Mouse (Mus musculus): Measurements from ENCODE around the gene Smarca2.

Smarca2 gene

DNA sequence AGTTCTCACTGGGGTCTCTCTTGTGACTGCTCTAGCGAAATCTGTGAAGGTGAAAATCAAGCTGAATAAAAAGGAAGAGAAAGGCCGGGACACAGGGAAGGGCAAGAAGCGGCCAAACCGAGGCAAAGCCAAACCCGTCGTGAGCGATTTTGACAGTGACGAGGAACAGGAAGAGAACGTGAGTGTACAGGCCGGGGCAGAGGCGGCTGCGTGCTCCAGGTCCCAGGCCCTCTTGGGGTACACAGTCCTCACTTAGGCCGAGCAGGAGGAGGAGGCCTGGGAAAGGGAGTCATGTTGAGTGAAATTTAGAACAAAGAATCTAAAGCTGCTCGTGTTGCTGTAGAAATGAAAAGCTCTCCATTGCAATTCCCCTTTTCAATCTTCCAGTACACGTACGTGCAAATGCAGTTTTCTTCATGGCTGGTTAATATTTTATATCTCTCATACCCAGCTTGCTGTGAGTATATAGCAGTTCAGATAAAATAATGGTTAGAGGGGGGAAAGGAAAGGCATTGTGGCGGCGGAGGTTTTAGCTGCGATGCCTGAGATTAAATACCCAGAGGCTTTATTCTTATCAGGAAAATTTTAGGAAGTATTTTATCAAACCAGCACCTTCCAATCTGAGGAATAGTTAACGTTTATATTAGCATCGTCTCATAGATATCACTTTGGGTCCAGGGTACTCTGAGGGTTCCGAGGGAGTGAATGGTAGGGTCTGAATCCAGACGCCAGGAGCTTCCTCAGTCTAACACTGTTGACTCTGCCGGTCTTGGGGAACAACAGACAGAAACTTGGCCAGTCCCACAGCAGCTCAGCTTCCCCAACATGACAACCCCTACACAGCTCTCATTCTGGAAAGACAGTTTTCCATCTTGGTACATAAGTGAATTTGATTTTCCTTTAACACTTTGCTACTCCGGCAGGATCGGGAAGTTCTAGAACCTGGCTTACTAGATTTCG lies 171.5 kb downstream of the Smarca2 start:
- no peak for DNase-seq (ENCODE audit: low read depth, low spot score)

DNA sequence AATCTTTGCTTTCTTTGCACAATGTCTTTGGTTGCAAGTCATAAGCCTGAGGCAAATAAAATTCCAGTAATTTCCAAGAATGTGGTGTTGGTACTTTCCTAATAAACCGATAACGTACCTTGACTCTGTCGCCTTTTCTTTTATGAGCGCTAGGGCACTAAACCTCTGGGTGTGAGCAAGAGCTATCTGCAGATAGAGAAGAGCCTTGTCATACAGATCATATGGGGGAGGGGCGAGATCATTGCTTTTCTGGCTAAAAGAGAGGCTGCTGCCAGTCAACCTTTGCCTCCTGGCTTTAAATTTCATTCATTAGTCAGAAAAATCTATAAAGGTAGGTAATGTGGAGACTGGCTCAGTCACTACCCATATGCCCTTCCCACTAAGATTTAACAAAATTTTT lies 173.3 kb downstream of the Smarca2 start:
- no peak for DNase-seq (ENCODE audit: low read depth, low spot score)

DNA sequence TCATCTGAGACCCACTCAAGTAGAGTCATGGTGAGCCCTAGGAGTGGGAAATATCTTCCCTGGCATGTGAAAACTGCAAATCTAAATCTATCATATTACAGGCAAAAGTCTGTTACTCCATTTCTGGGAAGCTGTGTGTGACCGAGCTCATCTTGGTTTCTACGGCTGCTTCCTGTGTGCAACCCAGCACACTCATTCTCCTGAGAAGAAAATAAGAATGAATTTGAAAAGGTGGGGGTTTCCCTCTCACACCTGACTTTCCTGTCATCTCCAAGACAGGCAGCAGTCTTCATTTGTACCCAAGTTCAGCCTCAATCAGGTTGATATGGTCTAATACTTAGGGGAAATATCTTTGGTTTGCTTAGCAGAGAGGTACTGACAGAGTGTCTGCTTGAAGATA lies 176.4 kb downstream of the Smarca2 start:
- no peak for DNase-seq (ENCODE audit: low read depth, low spot score)

DNA sequence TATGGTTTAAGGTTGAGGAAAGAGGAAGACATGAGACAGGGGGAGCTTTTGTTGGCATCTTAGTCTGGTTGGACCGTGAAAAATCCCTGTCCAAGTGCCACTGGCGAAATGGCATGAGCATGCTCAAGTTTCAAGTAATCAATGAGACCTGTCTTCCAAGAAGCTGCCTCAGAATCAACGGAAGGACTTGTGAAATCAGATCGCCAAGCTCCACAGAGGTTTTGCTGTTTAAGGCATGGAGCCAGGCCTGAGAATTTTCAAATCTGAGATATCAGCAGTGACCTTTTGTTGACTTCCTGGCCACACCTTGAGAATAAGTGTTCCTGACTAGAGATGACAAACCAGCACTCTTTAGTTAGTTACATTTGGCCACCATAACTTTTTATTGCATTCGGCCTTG lies 183.6 kb downstream of the Smarca2 start:
- DNase-seq (ENCODE audit: low read depth, low spot score): no peak

DNA sequence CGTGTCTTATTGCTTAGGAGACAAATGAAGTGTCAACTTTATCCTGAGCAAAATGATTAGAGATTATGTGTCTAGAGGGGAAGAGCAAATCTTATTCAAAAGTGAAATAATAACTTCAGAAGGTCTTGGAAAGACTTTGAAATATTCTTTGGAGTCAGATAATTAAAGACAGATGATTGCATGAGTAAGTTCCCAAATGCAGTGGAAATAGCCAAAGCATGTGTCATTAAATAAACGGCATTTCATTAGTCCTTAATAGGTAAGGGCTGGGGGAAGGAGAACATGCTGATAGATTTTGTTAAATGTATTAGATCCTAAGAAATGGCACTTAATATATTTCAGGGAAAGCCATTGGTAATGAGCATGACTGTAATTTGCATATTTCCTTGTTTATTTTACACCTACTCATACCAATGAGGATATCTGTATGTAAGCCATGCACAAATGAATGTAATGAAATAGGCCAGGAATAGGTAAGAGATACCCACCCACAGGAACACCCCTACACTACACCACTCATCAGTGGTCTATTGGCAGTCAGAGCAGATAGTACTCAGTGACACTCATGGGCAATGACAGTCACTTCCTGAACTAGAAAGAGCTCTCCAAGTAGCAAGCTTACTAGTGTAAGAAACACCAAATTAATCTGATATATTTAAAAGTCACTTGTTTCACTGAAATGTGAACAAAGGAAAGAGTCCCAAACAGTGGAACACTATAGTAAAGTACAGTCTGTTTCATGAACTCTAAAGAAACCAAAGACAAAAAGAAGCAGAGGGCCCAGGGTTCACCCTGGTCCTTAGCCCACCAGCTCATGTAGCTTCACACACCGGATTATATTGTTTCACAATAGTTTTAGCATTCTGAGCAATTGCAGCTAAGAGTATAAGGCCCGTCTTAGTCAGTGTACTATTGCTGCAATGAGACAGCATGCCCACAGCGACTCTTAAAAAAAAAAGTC lies 185.8 kb downstream of the Smarca2 start:
- no peak for DNase-seq (ENCODE audit: low read depth, low spot score)

DNA sequence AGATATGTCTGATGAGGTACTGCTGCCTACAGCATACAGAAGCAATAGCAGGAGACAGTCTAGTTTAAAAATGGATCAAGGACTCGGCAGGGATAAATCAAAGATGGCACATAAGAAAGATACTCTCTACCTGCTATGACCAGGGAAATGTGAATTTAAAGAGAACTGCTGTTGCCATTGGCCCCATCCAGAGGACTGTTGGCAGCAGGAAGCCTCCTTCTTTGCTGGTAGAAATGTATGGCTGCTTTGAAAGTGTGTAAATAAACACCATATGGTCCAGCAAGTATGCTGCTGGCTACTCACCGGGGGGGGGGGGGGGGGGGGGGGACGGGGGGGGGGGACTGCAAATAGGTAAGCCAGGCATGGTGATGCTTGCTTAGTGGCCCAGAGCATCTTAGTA lies 189.5 kb downstream of the Smarca2 start:
- DNase-seq (ENCODE audit: low read depth, low spot score): no peak

DNA sequence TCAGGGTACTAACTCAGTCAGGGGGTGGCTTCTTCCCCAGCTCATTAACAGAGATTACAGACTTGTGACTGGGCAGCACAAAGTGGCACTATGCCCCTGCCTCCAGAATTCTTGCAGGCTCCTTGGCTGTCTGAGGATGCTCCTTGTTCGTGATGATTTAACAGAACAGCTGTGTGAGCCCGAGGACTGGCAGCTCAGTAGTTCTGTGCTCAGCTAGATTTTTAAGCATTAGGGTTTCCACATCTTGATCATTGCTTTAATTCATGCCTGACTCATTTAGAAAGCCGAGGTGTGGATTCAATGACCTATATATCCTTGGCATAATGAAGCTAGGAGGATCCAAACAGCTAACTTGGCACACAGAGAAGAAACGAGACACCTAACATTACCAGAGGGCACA lies 191.2 kb downstream of the Smarca2 start:
- no peak for DNase-seq (ENCODE audit: low read depth, low spot score)

DNA sequence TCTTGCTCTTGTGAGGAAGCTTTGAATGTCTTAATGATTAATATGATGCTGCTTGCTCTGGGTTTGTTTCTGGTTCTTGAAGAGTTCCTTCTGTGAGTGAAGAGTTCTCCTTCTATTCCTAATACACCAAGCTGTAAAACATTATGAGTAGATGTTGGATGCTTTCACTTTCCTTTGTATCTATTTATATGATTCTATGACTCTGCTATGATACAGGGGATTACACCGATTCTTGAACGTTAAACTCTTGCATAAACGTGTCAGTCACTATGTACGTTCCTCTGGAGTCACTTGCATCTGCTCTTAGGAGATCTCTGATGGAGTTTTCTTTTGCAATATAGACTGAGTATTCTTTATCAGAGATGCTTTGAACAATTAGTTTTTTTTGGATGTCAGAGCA lies 199.6 kb downstream of the Smarca2 start:
- no peak for DNase-seq (ENCODE audit: low read depth, low spot score)

DNA sequence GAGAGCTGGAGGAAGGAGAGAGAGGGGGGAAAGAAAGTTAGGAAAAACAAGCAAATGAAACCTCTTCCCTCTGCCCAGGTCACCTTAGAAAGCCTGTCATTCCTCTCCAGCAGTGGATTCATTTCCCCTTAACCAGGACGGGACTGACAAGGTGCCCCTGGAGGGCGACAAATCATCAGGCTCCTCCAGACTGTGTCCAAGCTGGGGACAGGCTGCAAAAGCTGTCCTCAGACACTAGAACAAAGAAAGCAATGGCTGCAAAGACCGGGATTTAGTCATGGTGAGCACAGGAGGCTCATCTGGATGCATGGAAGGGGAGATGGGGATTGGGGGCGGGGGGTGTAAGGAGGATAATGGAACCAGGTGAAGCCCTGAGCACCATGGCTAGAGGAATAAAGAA lies 209.8 kb downstream of the Smarca2 start:
- no peak for DNase-seq (ENCODE audit: low read depth, low spot score)

DNA sequence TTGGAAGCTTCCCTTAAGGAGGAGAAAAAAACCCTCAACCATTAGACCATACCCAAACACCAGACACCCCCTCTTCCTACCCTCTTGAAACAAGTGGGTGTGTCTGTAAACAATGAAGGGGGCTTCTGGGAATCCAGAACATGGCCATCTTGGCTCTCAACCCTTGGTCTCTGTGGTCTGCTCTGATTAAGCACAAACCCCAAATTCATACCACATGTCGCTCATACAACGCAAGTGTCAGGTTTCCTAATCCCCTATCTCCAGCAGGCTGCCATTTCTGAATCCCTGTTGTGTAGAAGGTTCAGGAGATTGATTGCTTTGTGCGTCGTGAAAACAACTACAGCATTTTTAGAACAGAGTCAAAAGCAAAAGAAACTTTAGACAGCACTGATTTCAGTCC lies 213.1 kb downstream of the Smarca2 start:
- DNase-seq (ENCODE audit: low read depth, low spot score): no peak

Measured in c-Kit-negative CD71-positive TER-119-positive erythroid progenitor cells, embryonic 14.5 days (primary cell).